Mouse (Mus musculus): Measurements from ENCODE around the gene Aanat. TPM values are rescaled to one million over a fixed set of nuclear protein-coding genes. Genes with fewer than 3 reads are reported as not detected.

Aanat gene
- total and polyA plus RNA-seq, 3 experiments, result not detected

- H3K9ac ChIP-seq (ENCODE audit: insufficient read depth, low read depth), result no peak overlapping the region
Measured at GRCm38 (mm10) chr11:116574486-116574885, 11.7 kb upstream of the Aanat start.

DNA sequence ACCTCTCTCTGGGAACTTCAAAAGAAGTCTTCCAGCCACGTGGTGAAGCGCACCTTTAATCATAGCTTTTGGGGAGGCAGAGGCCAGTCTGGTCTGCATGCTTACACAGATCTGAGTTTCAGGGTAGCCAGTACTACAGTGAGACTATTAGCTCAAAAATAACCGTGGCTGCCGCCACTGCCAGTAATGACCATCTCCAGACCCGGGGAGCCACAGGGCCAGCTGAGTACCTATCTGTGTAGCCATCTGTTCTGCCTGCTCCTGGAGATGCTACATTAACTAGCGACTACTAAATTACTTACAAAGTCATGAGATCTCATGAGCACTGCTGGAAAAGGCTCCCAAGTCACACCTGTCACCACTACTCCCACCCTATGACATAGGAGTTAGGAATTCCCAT, 11.2 kb upstream of the Aanat start:
- H3K79me2 ChIP-seq (replicated peaks; ENCODE audit: control insufficient read depth, extremely low read depth, insufficient read depth, poor library complexity, severe bottlenecking), result peaks cover 28% of the 10 kb centered on the region; the same call in 1 of the 2 replicates
- in situ Hi-C loops (cut with MboI; ENCODE audit: low pct_ligation_motif_present, low pct_unique_long_range_greater_than_20kb, low sequenced_read_pairs) (no loop called here), dilution Hi-C loops (cut with MboI; ENCODE audit: extremely low pct_ligation_motif_present, extremely low pct_unique_long_range_greater_than_20kb, low sequenced_read_pairs) (no loop called here)
- H3K27ac ChIP-seq (ENCODE audit: insufficient read depth, low read depth), result no peak overlapping the region
- H3K36me3 ChIP-seq (replicated peaks in 1 of 2; ENCODE audit: control insufficient read depth in 1 of 2, insufficient read depth in 1 of 2, low read length in 1 of 2), result peaks cover 0 to 50% of the 10 kb centered on the region in 2 experiments
- no peaks in the 10 kb centered on the region for H3K27me3 ChIP-seq (replicated peaks)
- H3K4me2 ChIP-seq (ENCODE audit: insufficient read depth, low read depth, poor library complexity, severe bottlenecking), result no peak overlapping the region
- no peaks in the 10 kb centered on the region for H3K9me3 ChIP-seq (replicated peaks; ENCODE audit: low read length)
- TF ChIP-seq POLR2A (IDR thresholded peaks at IDR 0.05; ENCODE audit: low read depth, low read length) (no peak), ZKSCAN1 (IDR thresholded peaks at IDR 0.05; ENCODE audit: borderline replicate concordance, low read depth, low read length) (no peak), PAX5 (IDR thresholded peaks at IDR 0.05; ENCODE audit: low read length) (no peak), KAT2A (IDR thresholded peaks at IDR 0.05; ENCODE audit: insufficient replicate concordance, low read length) (no peak), CHD2 (IDR thresholded peaks at IDR 0.05; ENCODE audit: low read length) (no peak), HCFC1 (IDR thresholded peaks at IDR 0.05; ENCODE audit: low read depth, low read length) (no peak), JUND (conservative IDR thresholded peaks at IDR 0.05; ENCODE audit: low read depth, low read length) (no peak), EP300 (IDR thresholded peaks at IDR 0.05; ENCODE audit: low read length) (no peak), USF2 (conservative IDR thresholded peaks at IDR 0.05; ENCODE audit: low read depth, low read length) (no peak), ZC3H11A (IDR thresholded peaks at IDR 0.05; ENCODE audit: low read depth, low read length) (no peak)
- H3K4me1 ChIP-seq (ENCODE audit: control insufficient read depth in 1 of 2, insufficient read depth in 2 of 2), result peaks cover 22 to 87% of the 10 kb centered on the region in 2 experiments
- no peak overlapping the region for H3K9ac ChIP-seq (ENCODE audit: insufficient read depth, low read depth)
- no peak for DNase-seq (ENCODE audit: extremely low read depth)
- no peak overlapping the region for H3K4me3 ChIP-seq (replicated peaks in 1 of 3; ENCODE audit: low read depth in 2 of 3, low read length in 2 of 3, poor library complexity in 1 of 3)

More at GRCm38 (mm10) chr11:116574486-116574885, 11.7 kb upstream of the Aanat start:
- Histone ChIP-seq H3K4me2 (ENCODE audit: insufficient read depth, low read depth, poor library complexity, severe bottlenecking) (no peak overlapping the region), H3K27ac (ENCODE audit: insufficient read depth, low read depth) (no peak overlapping the region), H3K9me3 (replicated peaks; ENCODE audit: low read length) (no peaks in the 10 kb centered on the region), H3K4me3 (replicated peaks in 1 of 3; ENCODE audit: low read depth in 2 of 3, low read length in 2 of 3, poor library complexity in 1 of 3) (no peak overlapping the region), H3K79me2 (replicated peaks; ENCODE audit: control insufficient read depth, extremely low read depth, insufficient read depth, poor library complexity, severe bottlenecking) (peaks cover 24% of the 10 kb centered on the region; the same call in 1 of the 2 replicates), H3K4me1 (ENCODE audit: control insufficient read depth in 1 of 2, insufficient read depth in 2 of 2) (peaks cover 22 to 87% of the 10 kb centered on the region in 2 experiments), H3K36me3 (replicated peaks in 1 of 2; ENCODE audit: control insufficient read depth in 1 of 2, insufficient read depth in 1 of 2, low read length in 1 of 2) (peaks cover 0 to 50% of the 10 kb centered on the region in 2 experiments), H3K27me3 (replicated peaks) (no peaks in the 10 kb centered on the region)
- in situ Hi-C loops (cut with MboI; ENCODE audit: low pct_ligation_motif_present, low pct_unique_long_range_greater_than_20kb, low sequenced_read_pairs) (no loop called here), dilution Hi-C loops (cut with MboI; ENCODE audit: extremely low pct_ligation_motif_present, extremely low pct_unique_long_range_greater_than_20kb, low sequenced_read_pairs) (no loop called here)
- no peak for DNase-seq (ENCODE audit: extremely low read depth)
- TF ChIP-seq ELF1 (IDR thresholded peaks at IDR 0.05; ENCODE audit: low read depth, low read length) (no peak), ZC3H11A (IDR thresholded peaks at IDR 0.05; ENCODE audit: low read depth, low read length) (no peak), IRF4 (IDR thresholded peaks at IDR 0.05; ENCODE audit: low read depth, low read length) (no peak), MAX (IDR thresholded peaks at IDR 0.05; ENCODE audit: low read length) (no peak), PAX5 (IDR thresholded peaks at IDR 0.05; ENCODE audit: low read length) (no peak), BHLHE40 (IDR thresholded peaks at IDR 0.05; ENCODE audit: low read depth, low read length) (no peak), RAD21 (IDR thresholded peaks at IDR 0.05; ENCODE audit: low read depth, low read length) (no peak)
